Mouse (Mus musculus) CH12.LX (cell line): ENCODE data around the gene Tnfrsf21. TPM values are rescaled to one million over a fixed set of nuclear protein-coding genes. Genes with fewer than 3 reads are reported as not detected.

Experiments used
- DNase-seq: peaks from one replicate; pipeline ENCODE4 v3.0.0-alpha.2; 2013; ENCODE audit errors: extremely low read depth
- H3K27ac ChIP-seq: 2 replicates; pipeline ENCODE4 v1.5.1; 2012; ENCODE audit warnings: low read depth, mild to moderate bottlenecking, control low read depth, moderate library complexity; ENCODE audit not compliant: insufficient read depth
- H3K27me3 ChIP-seq: replicated peaks from 2 replicates; pipeline ENCODE3; 2012; ENCODE audit warnings: inconsistent platforms
- H3K36me3 ChIP-seq, 2 experiments: replicated peaks in 1 of 2; 2 replicates each; pipeline versions ENCODE3 to v1.6.1; 2012; ENCODE audit warnings: inconsistent platforms in 1 of 2, low read length in 1 of 2, mild to moderate bottlenecking in 1 of 2, mixed read lengths in 1 of 2, moderate library complexity in 1 of 2; ENCODE audit not compliant: control insufficient read depth in 1 of 2, insufficient read depth in 1 of 2
- H3K4me1 ChIP-seq, 2 experiments: 2 replicates each; pipeline ENCODE4 v1.6.1; 2012; ENCODE audit warnings: inconsistent platforms in 1 of 2, moderate library complexity in 1 of 2; ENCODE audit not compliant: insufficient read depth in 2 of 2, control insufficient read depth in 1 of 2
- H3K4me2 ChIP-seq: 2 replicates; pipeline ENCODE4 v1.6.1; 2012; ENCODE audit warnings: low read depth, mild to moderate bottlenecking, control low read depth; ENCODE audit not compliant: poor library complexity, insufficient read depth, severe bottlenecking
- H3K4me3 ChIP-seq, 3 experiments: fragments of 150-350 bp in 1 of 3; sonication (generic) in 1 of 3; replicated peaks in 1 of 3; 2 replicates each; pipeline versions ENCODE3 to v1.5.1; 2011 to 2012; ENCODE audit warnings: low read depth in 2 of 3, low read length in 2 of 3, mild to moderate bottlenecking in 2 of 3, moderate library complexity in 2 of 3, control low read depth in 1 of 3, improper control_type of control experiment in 1 of 3, inconsistent platforms in 1 of 3, mixed read lengths in 1 of 3; ENCODE audit not compliant: poor library complexity in 1 of 3
- H3K79me2 ChIP-seq: replicated peaks from 2 replicates; pipeline ENCODE4 v1.6.1; 2012; ENCODE audit warnings: mild to moderate bottlenecking, moderate library complexity; ENCODE audit not compliant: control insufficient read depth, poor library complexity, insufficient read depth, severe bottlenecking; ENCODE audit errors: extremely low read depth
- H3K9ac ChIP-seq: 2 replicates; pipeline ENCODE4 v1.6.1; 2012; ENCODE audit warnings: low read depth, mild to moderate bottlenecking, control low read depth, moderate library complexity; ENCODE audit not compliant: insufficient read depth
- H3K9me3 ChIP-seq: replicated peaks from 2 replicates; pipeline ENCODE3; 2012; ENCODE audit warnings: low read length, inconsistent platforms, mixed read lengths
- CHD1 ChIP-seq: IDR thresholded peaks from 2 replicates; pipeline ENCODE4 v1.6.1; 2012; ENCODE audit warnings: low read depth, low read length, improper control_type of control experiment, inconsistent platforms
- CHD2 ChIP-seq: IDR thresholded peaks from 2 replicates; pipeline ENCODE4 v1.6.1; 2011; ENCODE audit warnings: low read length, improper control_type of control experiment
- CTCF ChIP-seq, 2 experiments: IDR thresholded peaks in 1 of 2; conservative IDR thresholded peaks in 1 of 2; 2 replicates each; pipeline ENCODE4 v1.5.1; 2011 to 2012; ENCODE audit warnings: low read depth in 2 of 2, low read length in 2 of 2, improper control_type of control experiment in 1 of 2, inconsistent platforms in 1 of 2, mild to moderate bottlenecking in 1 of 2, moderate library complexity in 1 of 2
- E2F4 ChIP-seq: IDR thresholded peaks from 2 replicates; pipeline ENCODE4 v1.6.1; 2011; ENCODE audit warnings: low read depth, low read length, improper control_type of control experiment; ENCODE audit not compliant: insufficient replicate concordance
- EP300 ChIP-seq: IDR thresholded peaks from 2 replicates; pipeline ENCODE4 v1.6.1; 2011; ENCODE audit warnings: low read length, improper control_type of control experiment
- GABPA ChIP-seq: IDR thresholded peaks from 2 replicates; pipeline ENCODE4 v1.6.1; 2012; ENCODE audit warnings: low read depth, low read length, improper control_type of control experiment, inconsistent platforms; ENCODE audit not compliant: insufficient replicate concordance
- HCFC1 ChIP-seq: IDR thresholded peaks from 2 replicates; pipeline ENCODE4 v1.6.1; 2012; ENCODE audit warnings: low read depth, mild to moderate bottlenecking, inconsistent platforms, low read length, improper control_type of control experiment
- IRF4 ChIP-seq: IDR thresholded peaks from 2 replicates; pipeline ENCODE4 v1.6.1; 2014; ENCODE audit warnings: low read depth, mild to moderate bottlenecking, inconsistent platforms, low read length, improper control_type of control experiment
- JUN ChIP-seq: IDR thresholded peaks from 2 replicates; pipeline ENCODE4 v1.6.1; 2011; ENCODE audit warnings: low read depth, mild to moderate bottlenecking, low read length, improper control_type of control experiment, moderate library complexity; ENCODE audit not compliant: insufficient read depth
- JUND ChIP-seq: conservative IDR thresholded peaks from 2 replicates; pipeline ENCODE4 v1.6.1; 2011; ENCODE audit warnings: low read depth, low read length, improper control_type of control experiment
- KAT2A ChIP-seq: IDR thresholded peaks from 2 replicates; pipeline ENCODE4 v1.6.1; 2012; ENCODE audit warnings: low read length, improper control_type of control experiment, inconsistent platforms; ENCODE audit not compliant: insufficient replicate concordance
- MXI1 ChIP-seq: IDR thresholded peaks from 2 replicates; pipeline ENCODE4 v1.6.1; 2011; ENCODE audit warnings: mild to moderate bottlenecking, low read depth, low read length, improper control_type of control experiment
- MYC ChIP-seq: IDR thresholded peaks from 2 replicates; pipeline ENCODE4 v1.6.1; 2011; ENCODE audit warnings: low read depth, mild to moderate bottlenecking, improper control_type of control experiment, low read length
- NRF1 ChIP-seq: IDR thresholded peaks from 2 replicates; pipeline ENCODE4 v1.6.1; 2014; ENCODE audit warnings: low read depth, mild to moderate bottlenecking, inconsistent platforms, low read length, improper control_type of control experiment, moderate library complexity
- RCOR1 ChIP-seq: conservative IDR thresholded peaks from 2 replicates; pipeline ENCODE4 v1.6.1; 2012; ENCODE audit warnings: low read depth, mild to moderate bottlenecking, inconsistent platforms, low read length, improper control_type of control experiment
- SMC3 ChIP-seq: IDR thresholded peaks from 2 replicates; pipeline ENCODE4 v1.6.1; 2011; ENCODE audit warnings: low read depth, low read length, improper control_type of control experiment
- TBP ChIP-seq: conservative IDR thresholded peaks from 2 replicates; pipeline ENCODE4 v1.6.1; 2011; ENCODE audit warnings: low read depth, low read length, improper control_type of control experiment
- UBTF ChIP-seq: IDR thresholded peaks from 2 replicates; pipeline ENCODE4 v1.6.1; 2012; ENCODE audit warnings: low read depth, mild to moderate bottlenecking, inconsistent platforms, low read length, improper control_type of control experiment, moderate library complexity
- USF1 ChIP-seq: IDR thresholded peaks from 2 replicates; pipeline ENCODE4 v1.6.1; 2014; ENCODE audit warnings: low read depth, mild to moderate bottlenecking, inconsistent platforms, low read length, improper control_type of control experiment
- ZMIZ1 ChIP-seq: IDR thresholded peaks from 2 replicates; pipeline ENCODE4 v1.6.1; 2012; ENCODE audit warnings: low read depth, mild to moderate bottlenecking, inconsistent platforms, low read length, improper control_type of control experiment
- ZNF384 ChIP-seq: IDR thresholded peaks from 2 replicates; pipeline ENCODE4 v1.6.1; 2012; ENCODE audit warnings: low read depth, low read length, improper control_type of control experiment, inconsistent platforms
- dilution Hi-C: fragments of 300-500 bp; cut with MboI; formaldehyde crosslinking; loops from 2 replicates; pipeline ENCODE4 v1.14.3; 2020; ENCODE audit warnings: low sequenced_read_pairs; ENCODE audit not compliant: extremely low pct_unique_long_range_greater_than_20kb, extremely low pct_ligation_motif_present
- in situ Hi-C: fragments of 300-500 bp; cut with MboI; formaldehyde crosslinking; loops from 3 replicates; pipeline ENCODE4 v1.14.3; 2019; ENCODE audit warnings: low sequenced_read_pairs, low pct_ligation_motif_present, low pct_unique_long_range_greater_than_20kb, mixed read lengths
- polyA plus RNA-seq: library from polyadenylated mRNA; unstranded; fragments of >175 nt; gene quantifications from 2 replicates; pipeline ENCODE4 v1.2.1, GENCODE M21; 2012; ENCODE audit warnings: low read depth; ENCODE audit not compliant: insufficient read length
- total RNA-seq, 2 experiments: library from RNA; depleted of rRNA; stranded (reverse); fragments of 300-350 nt in 1 of 2; fragments of >200 nt in 1 of 2; gene quantifications; 2 replicates each; pipeline ENCODE4 v1.2.3; 2012 to 2014

Gene Tnfrsf21
- total and polyA plus RNA-seq, 3 experiments, result 0.10 TPM; not detected in 2

- DNase-seq, result no peak
- Histone ChIP-seq H3K4me1 (no peaks in the 10 kb centered on the region), H3K4me3 (no peak overlapping the region)
- TF ChIP-seq JUN (no peak), EP300 (no peak), MXI1 (no peak), CTCF (conservative IDR thresholded peaks at IDR 0.05 in 1 of 2, IDR thresholded peaks at IDR 0.05 in 1 of 2; ENCODE audit: low read depth in 2 of 2, low read length in 2 of 2) (no peak), MYC (no peak), JUND (no peak), TBP (no peak), USF1 (no peak), GABPA (no peak), UBTF (no peak), NRF1 (no peak)
- TF ChIP-seq, all 38 proteins: peak for 0
- in situ Hi-C loops, result no loop called here
- Histone ChIP-seq H3K9ac (no peak overlapping the region), H3K4me2 (no peak overlapping the region), H3K79me2 (no peaks in the 10 kb centered on the region), H3K27me3 (no peaks in the 10 kb centered on the region), H3K36me3 (no peaks in the 10 kb centered on the region), H3K9me3 (peaks cover 38% of the 10 kb centered on the region), H3K27ac (no peak overlapping the region)
- dilution Hi-C loops, result no loop called here
These were observed 100.4 kb downstream of the Tnfrsf21 start for GRCm38 (mm10) chr17:43116748-43117147.

GRCm38 (mm10) chr17:43119446-43119845, 103.1 kb downstream of the Tnfrsf21 start:
- H3K4me3 ChIP-seq, result no peak overlapping the region
- no peak overlapping the region for H3K27ac ChIP-seq
- in situ Hi-C loops, result no loop called here
- TF ChIP-seq ZMIZ1 (no peak), JUND (no peak), ZNF384 (no peak), CHD1 (no peak), HCFC1 (no peak), SMC3 (no peak), EP300 (no peak), E2F4 (no peak), UBTF (no peak), NRF1 (no peak), RCOR1 (no peak), CHD2 (no peak), MYC (no peak), IRF4 (no peak), KAT2A (no peak)
- TF ChIP-seq, all 38 proteins: peak for 0
- dilution Hi-C loops, result no loop called here
- H3K9ac ChIP-seq, result no peak overlapping the region
- H3K9me3 ChIP-seq, result peaks cover 29% of the 10 kb centered on the region
- H3K4me1 ChIP-seq, result no peaks in the 10 kb centered on the region
- no peak for DNase-seq
- no peaks in the 10 kb centered on the region for H3K36me3 ChIP-seq
- no peaks in the 10 kb centered on the region for H3K27me3 ChIP-seq
- no peak overlapping the region for H3K4me2 ChIP-seq
- no peaks in the 10 kb centered on the region for H3K79me2 ChIP-seq
